Comparison of ENCODE assay signal across 21 mouse cellular contexts in genomic region chr15:69588084-69588483, GRCm38 (mm10).
DNase-seq lines count a peak whose midpoint lies in the region; ATAC-seq lines count a peak whose summit lies in the region.
"Had no signal": no experiment of that assay in that cellular context is flagged by ENCODE, and none has a peak within 500 bp of the region (broad histone marks: within the 10 kb centered on the region; RNA-seq: fewer than 3 reads in every experiment).

No protein-coding gene starts in this region.

- peak; percentile 32; the same call in 1 of the 2 replicates for ATAC-seq in forebrain, embryonic 11.5 days (replicated peaks; ENCODE audit: low FRiP score)
- no peak for ATAC-seq in forebrain, embryonic 15.5 days (replicated peaks)
- no peak for ATAC-seq in midbrain, embryonic 16.5 days
- ATAC-seq in midbrain, embryonic 11.5 days (ENCODE audit: low FRiP score), result peak; percentile 63
- ATAC-seq: intestine, postnatal 0 days; liver, postnatal 0 days had no signal

- no peak overlapping the region for H3K4me3 ChIP-seq in forebrain, embryonic 11.5 days (ENCODE audit: low read depth, low read length)
- no peak overlapping the region for H3K4me3 ChIP-seq in forebrain, embryonic 15.5 days
- no peak overlapping the region for H3K4me3 ChIP-seq in midbrain, embryonic 10.5 days
- H3K4me3 ChIP-seq in midbrain, embryonic 16.5 days (ENCODE audit: low read depth, low read length), result no peak overlapping the region
- H3K4me3 ChIP-seq in midbrain, embryonic 11.5 days (ENCODE audit: low read depth, low read length), result no peak overlapping the region
- H3K4me3 ChIP-seq: embryonic facial prominence, embryonic 12.5 days; forebrain, embryonic 10.5 days; heart, embryonic 10.5 days; layer of hippocampus, adult 2 months; left cerebral cortex, adult 2 months; limb, embryonic 13.5 days had no signal

- H3K4me1 ChIP-seq in forebrain, embryonic 11.5 days (replicated peaks; ENCODE audit: control insufficient read depth, insufficient read depth, low read length), result no peaks in the 10 kb centered on the region
- H3K4me1 ChIP-seq in forebrain, embryonic 15.5 days, result peaks cover 7% of the 10 kb centered on the region; the same call in 1 of the 2 replicates
- peaks cover 31% of the 10 kb centered on the region for H3K4me1 ChIP-seq in midbrain, embryonic 10.5 days
- peaks cover 5% of the 10 kb centered on the region for H3K4me1 ChIP-seq in midbrain, embryonic 16.5 days (ENCODE audit: control insufficient read depth, insufficient read depth, low read length)
- H3K4me1 ChIP-seq in midbrain, embryonic 11.5 days (ENCODE audit: control insufficient read depth, insufficient read depth, low read length), result peaks cover 9% of the 10 kb centered on the region
- H3K4me1 ChIP-seq: embryonic facial prominence, embryonic 12.5 days; heart, embryonic 10.5 days had no signal

- no peak overlapping the region for H3K9ac ChIP-seq in forebrain, embryonic 11.5 days (ENCODE audit: low read length)
- H3K9ac ChIP-seq in forebrain, embryonic 15.5 days (replicated peaks), result no peak overlapping the region
- no peak overlapping the region for H3K9ac ChIP-seq in midbrain, embryonic 16.5 days (ENCODE audit: low read depth, low read length)
- H3K9ac ChIP-seq in midbrain, embryonic 11.5 days (ENCODE audit: low read length), result no peak overlapping the region
- H3K9ac ChIP-seq: embryonic facial prominence, embryonic 12.5 days; limb, embryonic 13.5 days; liver, postnatal 0 days had no signal

- H3K27ac ChIP-seq in forebrain, embryonic 11.5 days (ENCODE audit: low read depth, low read length), result no peak overlapping the region
- H3K27ac ChIP-seq in forebrain, embryonic 15.5 days (replicated peaks), result no peak overlapping the region
- no peak overlapping the region for H3K27ac ChIP-seq in midbrain, embryonic 10.5 days (replicated peaks)
- no peak overlapping the region for H3K27ac ChIP-seq in midbrain, embryonic 16.5 days (ENCODE audit: low read length)
- no peak overlapping the region for H3K27ac ChIP-seq in midbrain, embryonic 11.5 days (ENCODE audit: low read depth, low read length)
- H3K27ac ChIP-seq: embryonic facial prominence, embryonic 12.5 days; forebrain, embryonic 10.5 days; heart, embryonic 10.5 days; layer of hippocampus, adult 2 months; left cerebral cortex, adult 2 months; limb, embryonic 13.5 days; stomach, postnatal 0 days had no signal

- H3K27me3 ChIP-seq in forebrain, embryonic 11.5 days (ENCODE audit: control insufficient read depth, insufficient read depth, low read length), result no peaks in the 10 kb centered on the region
- H3K27me3 ChIP-seq in forebrain, embryonic 15.5 days, result no peaks in the 10 kb centered on the region
- peaks cover 41% of the 10 kb centered on the region for H3K27me3 ChIP-seq in midbrain, embryonic 10.5 days (ENCODE audit: low read depth, poor library complexity, severe bottlenecking)
- H3K27me3 ChIP-seq in midbrain, embryonic 16.5 days (ENCODE audit: control insufficient read depth, insufficient read depth, low read depth, low read length), result no peaks in the 10 kb centered on the region
- no peaks in the 10 kb centered on the region for H3K27me3 ChIP-seq in midbrain, embryonic 11.5 days (ENCODE audit: control insufficient read depth, insufficient read depth, low read length)
- H3K27me3 ChIP-seq: embryonic facial prominence, embryonic 12.5 days; limb, embryonic 13.5 days had no signal

- DNase-seq in forebrain, embryonic 11.5 days (ENCODE audit: low spot score), result no peak
- DNase-seq in midbrain, embryonic 10.5 days (ENCODE audit: low spot score), result peak; percentile 20
- no peak for DNase-seq in midbrain, embryonic 11.5 days (ENCODE audit: low spot score, missing footprints)
- DNase-seq in spleen, adult 18-20 months, result no peak
- no peak for DNase-seq in gastrocnemius, postnatal 14 days
- DNase-seq: cerebellum, adult 2 months; gastrocnemius, postnatal 25 days; heart, postnatal 36 days; liver, postnatal 0 days; lung, postnatal 36 days; thymus, postnatal 25 days had no signal

- WGBS in forebrain, embryonic 11.5 days, result 16% methylated on average over 5 of the region's 5 CpGs
- 15% methylated on average over 5 of the region's 5 CpGs for WGBS in forebrain, embryonic 15.5 days
- WGBS in midbrain, embryonic 10.5 days, result 33% methylated on average over 5 of the region's 5 CpGs
- 14% methylated on average over 5 of the region's 5 CpGs for WGBS in midbrain, embryonic 16.5 days
- WGBS in midbrain, embryonic 11.5 days, result 12% methylated on average over 5 of the region's 5 CpGs

- no peak overlapping the region for H3K4me2 ChIP-seq in forebrain, embryonic 11.5 days (ENCODE audit: low read depth, low read length, severe bottlenecking)
- H3K4me2 ChIP-seq in forebrain, embryonic 15.5 days (replicated peaks), result no peak overlapping the region
- no peak overlapping the region for H3K4me2 ChIP-seq in midbrain, embryonic 16.5 days (ENCODE audit: low read length)
- H3K4me2 ChIP-seq in midbrain, embryonic 11.5 days, result no peak overlapping the region
- H3K4me2 ChIP-seq: embryonic facial prominence, embryonic 12.5 days; limb, embryonic 13.5 days had no signal

- H3K9me3 ChIP-seq in forebrain, embryonic 11.5 days (ENCODE audit: control insufficient read depth, low read length), result no peaks in the 10 kb centered on the region
- no peaks in the 10 kb centered on the region for H3K9me3 ChIP-seq in forebrain, embryonic 15.5 days
- H3K9me3 ChIP-seq in midbrain, embryonic 10.5 days (replicated peaks), result no peaks in the 10 kb centered on the region
- no peaks in the 10 kb centered on the region for H3K9me3 ChIP-seq in midbrain, embryonic 16.5 days (replicated peaks; ENCODE audit: control insufficient read depth, low read length, poor library complexity, severe bottlenecking)
- H3K9me3 ChIP-seq in midbrain, embryonic 11.5 days (ENCODE audit: control insufficient read depth, low read length), result no peaks in the 10 kb centered on the region
- H3K9me3 ChIP-seq: embryonic facial prominence, embryonic 12.5 days; forebrain, embryonic 10.5 days; heart, embryonic 10.5 days; limb, embryonic 13.5 days had no signal

- intact Hi-C loops in gastrocnemius, postnatal 14 days (cut with DNase I; ENCODE audit: low total_unique reads), result no loop called here

- H3K36me3 ChIP-seq in forebrain, embryonic 11.5 days (ENCODE audit: control insufficient read depth, insufficient read depth, low read length), result no peaks in the 10 kb centered on the region
- H3K36me3 ChIP-seq in forebrain, embryonic 15.5 days, result no peaks in the 10 kb centered on the region
- H3K36me3 ChIP-seq in midbrain, embryonic 10.5 days, result no peaks in the 10 kb centered on the region
- H3K36me3 ChIP-seq in midbrain, embryonic 16.5 days (ENCODE audit: control insufficient read depth, insufficient read depth, low read length), result no peaks in the 10 kb centered on the region
- no peaks in the 10 kb centered on the region for H3K36me3 ChIP-seq in midbrain, embryonic 11.5 days (ENCODE audit: control insufficient read depth, insufficient read depth, low read length)
- H3K36me3 ChIP-seq: embryonic facial prominence, embryonic 12.5 days; forebrain, embryonic 10.5 days; heart, embryonic 10.5 days; limb, embryonic 13.5 days had no signal

Comparison
In these comparisons a context has a peak if more than half of its experiments do, and no peak if none do; other contexts are left out.
1. ATAC-seq: peak in forebrain, embryonic 11.5 days (single experiment) and midbrain, embryonic 11.5 days (single experiment); none in forebrain, embryonic 15.5 days (single experiment) and midbrain, embryonic 16.5 days (single experiment).